Mouse (Mus musculus) gastrocnemius, adult 18-20 months (tissue): ENCODE measurements around the gene Maged2. TPM values are rescaled to one million over a fixed set of nuclear protein-coding genes. Genes with fewer than 3 reads are reported as not detected.
"Not testable (repeated sequence)": the region's sequence is repeated elsewhere in the genome, so short reads cannot be mapped to it uniquely, and the experiment has no call there.

Source experiments
- DNase-seq: peaks from one replicate; pipeline ENCODE4 v3.0.0; 2021; ENCODE audit warnings: low spot score
- long read RNA-seq, 2 experiments: library from polyadenylated mRNA; stranded (forward); transcript quantifications; one replicate each; pipeline ENCODE4 v2.0.0; 2021
- total RNA-seq, 2 experiments: library from RNA; stranded (reverse); gene quantifications; 2 replicates each; pipeline ENCODE4 v1.2.3; 2021

The Maged2 gene
- total RNA-seq = 10 to 100 TPM; 10.7 to 11.6 TPM
- long read RNA-seq, experiment 1, transcript Maged2-203 (13 exons, 2,183 nt) = major isoform, 7 of 25 reads
- long read RNA-seq, experiment 1, partial matches to known transcripts = 9 of 25 reads
- long read RNA-seq, experiment 1, other reads (novel, unspliced or antisense) = 5 of 25 reads
- long read RNA-seq, experiment 2, transcript Maged2-204 (13 exons, 2,107 nt) = major isoform, 7 of 39 reads
- long read RNA-seq, experiment 2, transcript Maged2-203 (13 exons, 2,183 nt) = minor isoform, 6 of 39 reads
- long read RNA-seq, experiment 2, partial matches to known transcripts = 5 of 39 reads
- long read RNA-seq, experiment 2, other reads (novel, unspliced or antisense) = 21 of 39 reads

DNA sequence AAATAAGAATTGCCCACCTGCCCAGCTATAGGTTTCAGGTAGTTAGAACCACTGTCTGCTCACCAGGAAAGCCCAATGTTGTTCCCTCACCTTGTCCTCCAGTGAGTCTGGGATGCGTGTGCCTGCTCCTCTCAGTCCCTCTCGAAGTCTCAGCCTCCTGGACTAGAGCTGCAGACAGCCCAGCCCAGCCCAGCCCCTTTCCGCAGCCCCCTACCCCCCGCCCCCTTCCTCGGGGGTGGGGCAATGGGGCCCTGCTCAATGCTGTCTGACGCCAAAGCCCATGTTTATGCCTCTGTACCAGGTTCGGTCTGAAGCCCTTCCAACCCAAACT lies at the start of gene Maged2:
Maged2 (minus strand) TSS at position 207 of the 331 bp plus-strand sequence.
- no peak for DNase-seq

DNA sequence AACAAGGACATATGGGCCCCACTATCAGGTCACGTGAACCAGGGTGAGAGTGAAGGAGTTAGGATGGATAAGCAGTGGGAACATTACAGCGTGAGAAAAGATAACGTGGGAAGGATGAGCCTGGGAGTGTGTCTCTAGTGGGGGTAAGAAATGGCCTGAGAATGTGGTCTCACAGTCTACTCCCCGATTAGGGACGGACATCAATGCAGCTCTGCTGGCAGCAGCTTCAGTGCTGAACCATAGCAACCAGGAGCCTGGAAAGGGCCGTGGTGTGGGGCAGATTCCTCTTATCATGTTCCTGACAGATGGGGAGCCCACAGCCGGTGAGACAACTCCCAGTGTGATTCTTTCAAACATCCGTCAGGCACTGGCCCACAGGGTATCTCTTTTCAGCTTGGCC lies 34.1 kb upstream of the Maged2 start:
- no peak for DNase-seq

DNA sequence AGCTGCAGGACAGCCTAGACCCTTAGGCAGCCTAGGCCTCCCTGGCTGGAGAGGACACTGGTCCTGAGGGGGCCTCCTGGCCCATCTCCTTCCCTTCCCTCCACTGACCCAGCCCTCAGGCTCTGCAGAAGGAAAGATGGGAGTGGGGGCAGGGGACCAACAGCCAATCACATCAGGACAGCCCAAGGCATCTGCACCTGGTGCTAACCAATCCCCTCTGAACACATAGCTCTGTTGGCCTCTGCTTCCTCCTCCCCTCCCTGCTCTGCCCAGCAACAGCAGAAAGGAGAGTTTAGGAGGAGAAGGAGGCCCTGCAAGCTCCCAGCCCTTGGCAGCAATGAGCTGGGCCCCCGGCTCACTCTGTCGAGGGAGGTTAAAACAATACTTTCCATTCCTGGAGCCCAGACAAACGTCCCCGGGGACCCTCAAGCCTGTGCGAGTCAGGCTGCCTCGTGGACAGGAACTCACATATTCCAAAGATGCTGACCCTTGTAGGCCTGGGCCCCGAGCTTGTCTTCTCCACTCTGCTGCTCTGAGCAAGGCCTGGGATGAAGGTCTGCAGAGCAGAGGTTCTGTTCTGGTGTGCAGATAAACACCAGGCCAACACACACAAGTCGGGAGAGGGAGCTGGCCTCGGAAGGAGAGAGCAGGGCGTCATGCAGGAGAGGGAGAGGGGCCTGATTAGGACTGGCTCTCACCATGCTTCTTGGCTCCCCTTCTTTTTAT lies 31.5 kb upstream of the Maged2 start:
- DNase-seq = not testable (repeated sequence)

DNA sequence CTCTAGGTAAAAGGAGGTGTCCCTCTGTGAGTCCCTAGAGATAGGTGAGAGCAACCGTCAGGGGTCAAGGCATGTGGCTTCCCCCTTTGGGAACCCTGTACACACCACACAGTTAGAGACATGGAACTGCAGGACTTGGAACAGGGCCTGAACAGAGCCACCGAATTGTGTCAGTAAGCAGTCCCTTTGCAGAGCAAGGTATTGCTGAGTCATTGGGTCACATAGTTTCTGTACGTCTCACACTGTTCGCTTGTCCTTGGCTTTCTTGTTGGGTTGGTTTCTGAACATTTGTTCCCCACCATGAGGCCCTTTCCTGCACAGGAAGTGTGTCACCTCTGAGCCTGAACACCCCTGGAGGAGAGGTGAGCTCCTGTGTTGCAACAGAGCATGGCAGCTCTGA lies 29.1 kb upstream of the Maged2 start:
- not testable (repeated sequence) for DNase-seq

DNA sequence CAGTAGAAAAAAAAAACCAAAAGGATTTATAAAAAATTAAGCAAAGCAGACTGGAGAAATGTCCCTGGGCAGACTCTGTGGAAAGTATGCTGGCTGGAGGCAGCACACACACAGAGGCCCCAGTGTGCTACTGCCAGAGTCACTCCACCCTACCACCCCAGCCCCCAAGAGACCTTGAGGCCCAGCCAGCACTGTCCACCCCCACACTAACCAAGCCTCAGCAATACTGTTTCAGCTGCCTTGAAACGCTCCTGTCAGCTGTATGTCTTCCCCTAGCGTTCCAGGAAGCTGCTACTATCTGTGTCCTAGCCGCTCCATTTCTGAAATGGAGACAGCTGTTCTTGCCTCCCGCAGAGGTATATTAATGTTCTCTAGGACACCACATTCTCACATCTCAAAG lies 16.2 kb upstream of the Maged2 start:
- DNase-seq = peak; percentile 23

DNA sequence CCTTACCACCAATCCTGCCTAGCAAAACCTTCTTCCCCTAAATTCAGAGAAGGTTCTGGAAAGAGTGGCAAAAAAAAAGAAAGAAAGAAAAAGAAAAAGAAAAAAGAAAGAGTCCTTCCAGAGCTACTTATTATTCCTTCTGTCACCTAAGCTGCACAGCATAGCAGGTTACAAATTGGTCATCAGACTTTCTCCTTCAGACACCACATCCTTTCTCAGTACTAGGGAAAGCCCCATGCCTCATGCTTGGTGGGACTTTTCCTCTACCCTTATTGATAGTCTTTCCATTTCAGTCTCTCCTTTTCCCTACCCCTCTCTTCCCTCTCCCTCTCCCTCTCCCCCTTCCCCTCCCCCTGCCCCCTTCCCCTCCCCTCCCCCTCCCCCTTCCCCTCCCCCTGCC lies 3.1 kb upstream of the Maged2 start:
- DNase-seq = no peak

DNA sequence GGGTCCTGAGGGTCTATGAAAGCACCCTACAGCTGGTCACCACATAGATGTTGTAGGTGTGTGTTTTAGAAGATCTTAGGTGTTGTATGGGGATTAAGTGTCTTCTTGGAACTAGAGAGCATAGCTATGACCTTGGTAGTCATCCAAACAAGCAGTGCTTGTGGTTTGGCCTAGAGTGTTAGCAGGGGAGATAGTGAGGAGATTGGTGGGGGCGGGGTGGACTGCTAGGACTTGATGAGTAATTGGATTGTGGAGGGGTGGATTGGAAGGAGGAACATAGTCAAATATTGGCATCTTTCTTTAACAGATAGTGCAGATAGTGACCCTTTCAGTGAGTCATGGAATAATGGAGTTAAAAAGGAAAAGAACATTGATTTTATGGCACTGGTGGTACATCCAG lies 1.5 kb upstream of the Maged2 start:
- DNase-seq = no peak

DNA sequence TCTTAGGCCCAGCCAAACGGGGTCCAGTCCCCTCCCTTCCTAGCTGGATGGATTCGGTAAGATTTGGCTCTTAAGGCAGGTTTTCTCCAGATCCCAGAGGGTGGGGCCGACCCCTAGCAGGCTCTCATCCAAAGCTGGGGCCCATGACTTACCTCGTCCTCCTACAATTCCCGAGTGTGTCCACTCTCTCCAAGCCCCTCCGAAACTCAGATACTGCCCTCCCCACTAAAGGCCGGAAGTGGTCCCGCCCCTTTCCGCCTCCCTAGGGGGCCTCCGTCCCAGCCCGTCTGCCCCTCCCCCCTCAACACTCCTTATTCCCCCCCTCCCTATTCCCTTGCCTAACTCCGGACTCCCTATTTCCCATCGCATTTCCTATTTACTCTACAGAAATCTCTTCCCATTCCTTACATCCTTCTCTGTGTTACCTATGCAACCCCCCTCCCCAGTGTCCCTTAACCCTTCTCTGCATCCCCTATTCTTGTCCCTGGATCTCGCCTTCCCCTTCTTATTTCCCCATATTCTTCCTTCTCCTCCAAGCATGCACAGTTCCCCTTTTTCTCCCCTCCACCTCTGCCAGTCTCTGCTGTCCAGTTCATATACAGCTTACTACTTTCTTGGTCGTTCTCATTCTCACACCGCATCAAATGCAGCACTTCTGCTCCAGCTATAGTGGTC lies 544 bp downstream of the Maged2 start:
- peak; percentile 36 for DNase-seq

DNA sequence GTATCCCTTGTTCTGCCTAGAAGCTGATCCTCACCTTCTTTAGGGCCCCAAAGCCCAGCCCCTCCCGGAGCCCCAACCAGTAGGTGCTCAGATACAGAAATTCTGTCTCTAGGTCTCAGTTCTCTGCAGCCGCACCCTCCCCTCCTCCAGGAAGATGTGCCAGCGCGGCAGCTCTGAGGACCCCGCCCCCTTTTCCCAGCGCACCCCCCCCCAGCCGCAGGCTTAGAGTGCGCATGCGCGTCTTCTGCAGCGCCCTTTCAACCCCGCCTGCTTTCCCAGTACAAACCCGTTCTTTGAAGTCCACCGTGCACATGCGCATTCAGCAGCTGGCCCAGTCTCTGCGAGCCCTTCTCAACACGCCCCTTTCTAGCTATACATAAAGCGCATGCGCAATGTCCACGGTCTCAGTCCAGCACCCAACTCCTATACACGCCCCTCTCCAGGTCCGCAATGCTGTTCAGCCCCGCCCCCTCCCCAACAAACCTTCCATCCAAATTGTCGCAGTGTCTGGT lies 1.3 kb downstream of the Maged2 start:
- peak; percentile 87 for DNase-seq

DNA sequence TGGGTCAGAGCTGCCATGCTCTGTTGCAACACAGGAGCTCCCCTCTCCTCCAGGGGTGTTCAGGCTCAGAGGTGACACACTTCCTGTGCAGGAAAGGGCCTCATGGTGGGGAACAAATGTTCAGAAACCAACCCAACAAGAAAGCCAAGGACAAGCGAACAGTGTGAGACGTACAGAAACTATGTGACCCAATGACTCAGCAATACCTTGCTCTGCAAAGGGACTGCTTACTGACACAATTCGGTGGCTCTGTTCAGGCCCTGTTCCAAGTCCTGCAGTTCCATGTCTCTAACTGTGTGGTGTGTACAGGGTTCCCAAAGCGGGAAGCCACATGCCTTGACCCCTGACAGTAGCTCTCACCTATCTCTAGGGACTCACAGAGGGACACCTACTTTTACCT lies 13.2 kb downstream of the Maged2 start:
- DNase-seq = not testable (repeated sequence)

DNA sequence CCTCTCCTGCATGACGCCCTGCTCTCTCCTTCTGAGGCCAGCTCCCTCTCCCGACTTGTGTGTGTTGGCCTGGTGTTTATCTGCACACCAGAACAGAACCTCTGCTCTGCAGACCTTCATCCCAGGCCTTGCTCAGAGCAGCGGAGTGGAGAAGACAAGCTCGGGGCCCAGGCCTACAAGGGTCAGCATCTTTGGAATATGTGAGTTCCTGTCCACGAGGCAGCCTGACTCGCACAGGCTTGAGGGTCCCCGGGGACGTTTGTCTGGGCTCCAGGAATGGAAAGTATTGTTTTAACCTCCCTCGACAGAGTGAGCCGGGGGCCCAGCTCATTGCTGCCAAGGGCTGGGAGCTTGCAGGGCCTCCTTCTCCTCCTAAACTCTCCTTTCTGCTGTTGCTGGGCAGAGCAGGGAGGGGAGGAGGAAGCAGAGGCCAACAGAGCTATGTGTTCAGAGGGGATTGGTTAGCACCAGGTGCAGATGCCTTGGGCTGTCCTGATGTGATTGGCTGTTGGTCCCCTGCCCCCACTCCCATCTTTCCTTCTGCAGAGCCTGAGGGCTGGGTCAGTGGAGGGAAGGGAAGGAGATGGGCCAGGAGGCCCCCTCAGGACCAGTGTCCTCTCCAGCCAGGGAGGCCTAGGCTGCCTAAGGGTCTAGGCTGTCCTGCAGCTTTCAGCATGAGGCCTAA lies 15.5 kb downstream of the Maged2 start:
- DNase-seq = not testable (repeated sequence)

Other genes starting within 250 kb of the Maged2 start
- 10 to 100 TPM; 30.0 to 47.1 TPM for gene Pfkfb1, start 226.1 kb downstream of the Maged2 start, total RNA-seq
- 1 to 10 TPM; 4.0 to 7.3 TPM for gene Apex2, start 224.5 kb downstream of the Maged2 start, total RNA-seq
- gene Tro, start 156.8 kb downstream of the Maged2 start, total RNA-seq = under 1 TPM; 0.14 to 0.25 TPM
- 10 to 100 TPM; 37.3 to 42.7 TPM for gene Gnl3l, start 203.0 kb upstream of the Maged2 start, total RNA-seq
- gene Fgd1, start 231.8 kb upstream of the Maged2 start, total RNA-seq = 1 to 10 TPM; 2.0 to 2.3 TPM